In genomic region chr1:81744524-81744923, GRCm38 (mm10) we compare ENCODE assay signal across 8 mouse cellular contexts.
DNase-seq lines count a peak whose midpoint lies in the region; ATAC-seq and TF ChIP-seq lines count a peak whose summit lies in the region.

No protein-coding gene starts in this region.

- no peaks in the 10 kb centered on the region for H3K79me2 ChIP-seq in myocyte (ENCODE audit: control insufficient read depth, insufficient read depth)

- intact Hi-C loops in left cerebral cortex, postnatal 14 days (cut with DNase I), result no loop called here
- intact Hi-C loops in left cerebral cortex, postnatal 4 days (cut with DNase I), result no loop called here

- no peaks in the 10 kb centered on the region for H3K36me3 ChIP-seq in embryonic facial prominence, embryonic 14.5 days (ENCODE audit: control insufficient read depth, insufficient read depth, low read length)
- no peaks in the 10 kb centered on the region for H3K36me3 ChIP-seq in hindbrain, embryonic 10.5 days
- no peaks in the 10 kb centered on the region for H3K36me3 ChIP-seq in myocyte (ENCODE audit: control insufficient read depth, insufficient read depth)

- H3ac ChIP-seq in myocyte (ENCODE audit: control insufficient read depth, insufficient read length), result no peak overlapping the region

- no peaks in the 10 kb centered on the region for H3K9me3 ChIP-seq in embryonic facial prominence, embryonic 14.5 days (ENCODE audit: control insufficient read depth, low read length)
- H3K9me3 ChIP-seq in hindbrain, embryonic 10.5 days, result no peaks in the 10 kb centered on the region

- peak; percentile 93 for ATAC-seq in embryonic facial prominence, embryonic 14.5 days (ENCODE audit: low read depth)

- no peaks in the 10 kb centered on the region for H3K27me3 ChIP-seq in embryonic facial prominence, embryonic 14.5 days (replicated peaks; ENCODE audit: control insufficient read depth, insufficient read depth, low read length)
- no peaks in the 10 kb centered on the region for H3K27me3 ChIP-seq in hindbrain, embryonic 10.5 days (ENCODE audit: insufficient read depth, poor library complexity, severe bottlenecking)
- no peaks in the 10 kb centered on the region for H3K27me3 ChIP-seq in myocyte (ENCODE audit: control insufficient read depth, insufficient read depth, insufficient read length)

- no peak overlapping the region for H3K9ac ChIP-seq in embryonic facial prominence, embryonic 14.5 days (ENCODE audit: low read depth, low read length)

- peaks cover 16% of the 10 kb centered on the region for H3K4me1 ChIP-seq in embryonic facial prominence, embryonic 14.5 days (ENCODE audit: control insufficient read depth, insufficient read depth, low read length)
- peaks cover 16% of the 10 kb centered on the region for H3K4me1 ChIP-seq in hindbrain, embryonic 10.5 days (replicated peaks)

- peak; percentile 14 to 46 for DNase-seq in left cerebral cortex, postnatal 14 days (ENCODE audit: low spot score in 2 of 2)
- DNase-seq in left cerebral cortex, adult 18-20 months (ENCODE audit: low spot score in 2 of 2), result no peak
- DNase-seq in embryonic facial prominence, embryonic 14.5 days (ENCODE audit: low spot score), result peak; percentile 95
- DNase-seq in hindbrain, embryonic 10.5 days (ENCODE audit: low spot score), result peak; percentile 62
- DNase-seq in left cerebral cortex, postnatal 4 days, result peak; percentile 41
- peak; percentile 51 to 73 for DNase-seq in urinary bladder, postnatal 36 days (ENCODE audit: low spot score in 2 of 2)
- no peak for DNase-seq in spleen, postnatal 4 days (ENCODE audit: low spot score in 2 of 2)

- TF ChIP-seq POLR2A in myocyte (IDR thresholded peaks at IDR 0.05; ENCODE audit: insufficient read length, low read depth), result no peak

- 0 out of 2 replicates have a peak overlapping the region, but pooled peaks have one; percentile 1 for H3K4me2 ChIP-seq in embryonic facial prominence, embryonic 14.5 days (ENCODE audit: low read depth, low read length)
- H3K4me2 ChIP-seq in myocyte (ENCODE audit: low read depth), result peak overlapping the region; percentile 74

- WGBS in embryonic facial prominence, embryonic 14.5 days, result 13% methylated on average over 8 of the region's 8 CpGs
- WGBS in hindbrain, embryonic 10.5 days, result 36% methylated on average over 8 of the region's 8 CpGs

- no peak overlapping the region for H3K4me3 ChIP-seq in embryonic facial prominence, embryonic 14.5 days (ENCODE audit: low read depth, low read length)
- H3K4me3 ChIP-seq in hindbrain, embryonic 10.5 days, result no peak overlapping the region
- H3K4me3 ChIP-seq in myocyte, result no peak overlapping the region

- peak overlapping the region; percentile 83 for H3K27ac ChIP-seq in embryonic facial prominence, embryonic 14.5 days (replicated peaks; ENCODE audit: low read depth, low read length)
- peak overlapping the region; percentile 45 for H3K27ac ChIP-seq in hindbrain, embryonic 10.5 days

TF ChIP-seq in myocyte, 11 proteins besides CTCF, POLR2A, EP300 and RAD21:
- peak; percentile 96 for TF ChIP-seq TCF12 (IDR thresholded peaks at IDR 0.05; ENCODE audit: insufficient read depth, poor library complexity, severe bottlenecking)
- peak; percentile 70 to 89 (median 88) for TF ChIP-seq MYOD1 (IDR thresholded peaks at IDR 0.05; ENCODE audit: control insufficient read depth in 1 of 3, insufficient read length in 2 of 3, low read depth in 2 of 3)
- TF ChIP-seq USF1 (IDR thresholded peaks at IDR 0.05; ENCODE audit: low read depth), result no peak
- TF ChIP-seq TCF3 (IDR thresholded peaks at IDR 0.05; ENCODE audit: insufficient read length, low read depth), result peak; percentile 31
- peak in 2 of 3 experiments; percentile 22 to 80 for TF ChIP-seq MYOG (IDR thresholded peaks at IDR 0.05; ENCODE audit: control insufficient read depth in 1 of 3, insufficient read depth in 1 of 3, insufficient read length in 2 of 3, low read depth in 2 of 3)
- no peak for TF ChIP-seq E2F4 (IDR thresholded peaks at IDR 0.05; ENCODE audit: insufficient read depth)
- no peak for TF ChIP-seq REST (IDR thresholded peaks at IDR 0.05; ENCODE audit: insufficient read depth, insufficient read length)
- no peak for TF ChIP-seq MAX (IDR thresholded peaks at IDR 0.05; ENCODE audit: low read depth)

Comparison
In these comparisons a context has a peak if more than half of its experiments do, and no peak if none do; other contexts are left out.
1. DNase-seq: peak in left cerebral cortex, postnatal 14 days (2 of 2), embryonic facial prominence, embryonic 14.5 days (single experiment), hindbrain, embryonic 10.5 days (single experiment), left cerebral cortex, postnatal 4 days (single experiment) and urinary bladder, postnatal 36 days (2 of 2); none in left cerebral cortex, adult 18-20 months (0 of 2) and spleen, postnatal 4 days (0 of 2).